Mouse (Mus musculus): ENCODE data around the gene Esrrb. TPM values are rescaled to one million over a fixed set of nuclear protein-coding genes. Genes with fewer than 3 reads are reported as not detected.
A peak's percentile ranks its signal among the peaks of the same experiment; 100 is the strongest.

Esrrb gene
- total and polyA plus RNA-seq, 2 experiments from 2014 or later = 3.5 to 11.8 TPM

GRCm38 (mm10) chr12:86516602-86517001 is 155.7 kb downstream of the Esrrb start:
- no peak overlapping the region for H3K4me3 ChIP-seq (ENCODE audit: low read depth, low read length)
- 69% methylated on average over 5 of the region's 5 CpGs for WGBS
- H3K4me1 ChIP-seq (ENCODE audit: control insufficient read depth, insufficient read depth) = no peaks in the 10 kb centered on the region
- no peak overlapping the region for H3K4me2 ChIP-seq (ENCODE audit: low read depth, low read length)
- H3K27me3 ChIP-seq (ENCODE audit: control insufficient read depth, insufficient read depth, low read length) = no peaks in the 10 kb centered on the region
- H3K9ac ChIP-seq (replicated peaks; ENCODE audit: low read depth, low read length) = no peak overlapping the region
- no peaks in the 10 kb centered on the region for H3K9me3 ChIP-seq (replicated peaks; ENCODE audit: control insufficient read depth, low read length)
- H3K27ac ChIP-seq (ENCODE audit: low read depth) = no peak overlapping the region
- no peaks in the 10 kb centered on the region for H3K36me3 ChIP-seq (replicated peaks; ENCODE audit: control insufficient read depth, insufficient read depth, low read length)
- no peak for TF ChIP-seq CTCF (IDR thresholded peaks at IDR 0.05; ENCODE audit: low read depth)
- no peak for TF ChIP-seq EP300 (IDR thresholded peaks at IDR 0.05; ENCODE audit: low read depth)
- peak; percentile 40 for DNase-seq (ENCODE audit: low spot score)
- peak; percentile 66; the same call in 1 of the 2 replicates for ATAC-seq (ENCODE audit: insufficient read depth, low read depth)

DNA sequence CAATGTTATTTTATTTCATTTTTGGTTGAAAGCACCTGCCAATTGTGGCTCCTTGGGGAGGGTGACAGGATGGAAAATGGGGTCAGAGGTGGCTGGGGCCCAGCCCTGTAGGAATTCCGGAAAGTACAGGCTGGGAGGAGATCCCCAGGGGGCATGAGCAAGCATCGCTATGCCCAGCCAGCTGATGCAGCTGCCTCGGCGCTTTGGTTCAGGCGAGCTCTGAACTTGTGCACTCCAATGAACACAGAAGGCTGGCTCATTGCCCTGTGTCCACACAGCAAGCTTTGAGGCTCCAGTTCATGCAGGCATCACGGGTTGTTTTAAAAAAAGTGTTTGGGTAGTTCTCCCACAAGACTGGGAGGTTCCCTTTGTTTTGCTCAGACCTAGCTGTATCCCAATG is 156.8 kb downstream of the Esrrb start:
- TF ChIP-seq EP300 (IDR thresholded peaks at IDR 0.05; ENCODE audit: low read depth) (no peak), CTCF (IDR thresholded peaks at IDR 0.05; ENCODE audit: low read depth) (no peak)
- H3K27me3 ChIP-seq (ENCODE audit: control insufficient read depth, insufficient read depth, low read length) = no peaks in the 10 kb centered on the region
- no peaks in the 10 kb centered on the region for H3K9me3 ChIP-seq (replicated peaks; ENCODE audit: control insufficient read depth, low read length)
- no peak overlapping the region for H3K4me3 ChIP-seq (ENCODE audit: low read depth, low read length)
- H3K27ac ChIP-seq (ENCODE audit: low read depth) = no peak overlapping the region
- no peak for DNase-seq (ENCODE audit: low spot score)
- H3K9ac ChIP-seq (replicated peaks; ENCODE audit: low read depth, low read length) = no peak overlapping the region
- no peak overlapping the region for H3K4me2 ChIP-seq (ENCODE audit: low read depth, low read length)
- H3K36me3 ChIP-seq (replicated peaks; ENCODE audit: control insufficient read depth, insufficient read depth, low read length) = no peaks in the 10 kb centered on the region
- 65% methylated on average over 6 of the region's 6 CpGs for WGBS
- no peak for ATAC-seq (ENCODE audit: insufficient read depth, low read depth)
- no peaks in the 10 kb centered on the region for H3K4me1 ChIP-seq (ENCODE audit: control insufficient read depth, insufficient read depth)

- WGBS = 29% methylated on average over 18 of the region's 18 CpGs
- TF ChIP-seq CTCF (IDR thresholded peaks at IDR 0.05; ENCODE audit: low read depth) = no peak
- TF ChIP-seq EP300 (IDR thresholded peaks at IDR 0.05; ENCODE audit: low read depth) = no peak
- H3K9ac ChIP-seq (replicated peaks; ENCODE audit: low read depth, low read length) = no peak overlapping the region
These were observed 157.8 kb downstream of the Esrrb start for GRCm38 (mm10) chr12:86518746-86519145.

GRCm38 (mm10) chr12:86534283-86534682 is 173.4 kb downstream of the Esrrb start:
- TF ChIP-seq CTCF (IDR thresholded peaks at IDR 0.05; ENCODE audit: low read depth) (no peak), EP300 (IDR thresholded peaks at IDR 0.05; ENCODE audit: low read depth) (no peak)
- 21% methylated on average over 2 of the region's 2 CpGs for WGBS
- DNase-seq (ENCODE audit: low spot score) = no peak
- Histone ChIP-seq H3K4me3 (ENCODE audit: low read depth, low read length) (no peak overlapping the region), H3K27ac (ENCODE audit: low read depth) (no peak overlapping the region), H3K4me2 (ENCODE audit: low read depth, low read length) (no peak overlapping the region), H3K9ac (replicated peaks; ENCODE audit: low read depth, low read length) (no peak overlapping the region), H3K36me3 (replicated peaks; ENCODE audit: control insufficient read depth, insufficient read depth, low read length) (no peaks in the 10 kb centered on the region), H3K27me3 (ENCODE audit: control insufficient read depth, insufficient read depth, low read length) (no peaks in the 10 kb centered on the region), H3K9me3 (replicated peaks; ENCODE audit: control insufficient read depth, low read length) (no peaks in the 10 kb centered on the region), H3K4me1 (ENCODE audit: control insufficient read depth, insufficient read depth) (no peaks in the 10 kb centered on the region)
- ATAC-seq (ENCODE audit: insufficient read depth, low read depth) = no peak

More at GRCm38 (mm10) chr12:86518746-86519145, 157.8 kb downstream of the Esrrb start:
- DNase-seq (ENCODE audit: low spot score) (no peak), ATAC-seq (ENCODE audit: insufficient read depth, low read depth) (no peak)
- Histone ChIP-seq H3K4me2 (ENCODE audit: low read depth, low read length) (no peak overlapping the region), H3K4me1 (ENCODE audit: control insufficient read depth, insufficient read depth) (no peaks in the 10 kb centered on the region), H3K27ac (ENCODE audit: low read depth) (no peak overlapping the region), H3K4me3 (ENCODE audit: low read depth, low read length) (no peak overlapping the region), H3K9me3 (replicated peaks; ENCODE audit: control insufficient read depth, low read length) (no peaks in the 10 kb centered on the region), H3K27me3 (ENCODE audit: control insufficient read depth, insufficient read depth, low read length) (no peaks in the 10 kb centered on the region), H3K36me3 (replicated peaks; ENCODE audit: control insufficient read depth, insufficient read depth, low read length) (no peaks in the 10 kb centered on the region)

DNA sequence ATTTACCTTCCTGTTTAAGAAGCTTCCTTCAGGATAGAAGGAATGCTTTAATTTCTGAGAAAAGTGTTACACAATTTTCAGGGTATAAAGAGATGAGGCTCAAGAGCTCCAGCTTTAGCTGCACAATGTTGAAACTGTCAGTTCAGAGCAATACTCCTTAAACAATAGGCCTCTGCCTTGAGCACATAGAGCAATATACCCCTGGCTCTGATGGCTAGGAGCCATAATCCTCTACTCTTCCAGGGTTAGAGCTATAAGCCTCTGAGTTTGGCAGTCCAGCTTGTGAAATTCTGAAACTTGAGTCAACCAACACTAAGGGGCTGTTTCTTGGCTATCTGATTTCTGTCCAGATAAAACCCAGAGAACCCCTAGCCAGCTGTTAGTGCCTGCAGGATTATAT is 176.9 kb downstream of the Esrrb start:
- Histone ChIP-seq H3K36me3 (replicated peaks; ENCODE audit: control insufficient read depth, insufficient read depth, low read length) (no peaks in the 10 kb centered on the region), H3K27me3 (ENCODE audit: control insufficient read depth, insufficient read depth, low read length) (no peaks in the 10 kb centered on the region; the same call in 1 of the 2 replicates), H3K4me1 (ENCODE audit: control insufficient read depth, insufficient read depth) (no peaks in the 10 kb centered on the region), H3K9ac (replicated peaks; ENCODE audit: low read depth, low read length) (no peak overlapping the region), H3K4me2 (ENCODE audit: low read depth, low read length) (no peak overlapping the region), H3K27ac (ENCODE audit: low read depth) (no peak overlapping the region), H3K9me3 (replicated peaks; ENCODE audit: control insufficient read depth, low read length) (no peaks in the 10 kb centered on the region), H3K4me3 (ENCODE audit: low read depth, low read length) (no peak overlapping the region)
- DNase-seq (ENCODE audit: low spot score) (no peak), ATAC-seq (ENCODE audit: insufficient read depth, low read depth) (no peak)
- TF ChIP-seq CTCF (IDR thresholded peaks at IDR 0.05; ENCODE audit: low read depth) (no peak), EP300 (IDR thresholded peaks at IDR 0.05; ENCODE audit: low read depth) (no peak)

- ATAC-seq (ENCODE audit: insufficient read depth, low read depth) (no peak), DNase-seq (ENCODE audit: low spot score) (no peak)
- no peak overlapping the region for H3K4me3 ChIP-seq (ENCODE audit: low read depth, low read length)
- no peak overlapping the region for H3K9ac ChIP-seq (replicated peaks; ENCODE audit: low read depth, low read length)
- H3K27me3 ChIP-seq (ENCODE audit: control insufficient read depth, insufficient read depth, low read length) = no peaks in the 10 kb centered on the region; the same call in 1 of the 2 replicates
- no peaks in the 10 kb centered on the region for H3K36me3 ChIP-seq (replicated peaks; ENCODE audit: control insufficient read depth, insufficient read depth, low read length)
- TF ChIP-seq EP300 (IDR thresholded peaks at IDR 0.05; ENCODE audit: low read depth) (no peak), CTCF (IDR thresholded peaks at IDR 0.05; ENCODE audit: low read depth) (no peak)
- H3K4me2 ChIP-seq (ENCODE audit: low read depth, low read length) = no peak overlapping the region
- H3K4me1 ChIP-seq (ENCODE audit: control insufficient read depth, insufficient read depth) = no peaks in the 10 kb centered on the region
- H3K9me3 ChIP-seq (replicated peaks; ENCODE audit: control insufficient read depth, low read length) = no peaks in the 10 kb centered on the region
- no peak overlapping the region for H3K27ac ChIP-seq (ENCODE audit: low read depth)
- 35% methylated on average over 4 of the region's 4 CpGs for WGBS
These were observed 177.8 kb downstream of the Esrrb start for GRCm38 (mm10) chr12:86538711-86539110.
